Mouse (Mus musculus) stomach, adult 2 months (tissue): Measurements from ENCODE around the gene Ddx21. TPM values are rescaled to one million over a fixed set of nuclear protein-coding genes. Genes with fewer than 3 reads are reported as not detected.

Source experiments
- polyA plus RNA-seq: library from polyadenylated mRNA; depleted of rRNA; stranded (reverse); fragments of >200 nt; gene quantifications from 2 replicates; pipeline ENCODE4 v1.2.3, GENCODE M21; 2012; rRNA removed

Ddx21 gene
- 1.4 and 2.1 TPM in 2 replicates for polyA plus RNA-seq

DNA sequence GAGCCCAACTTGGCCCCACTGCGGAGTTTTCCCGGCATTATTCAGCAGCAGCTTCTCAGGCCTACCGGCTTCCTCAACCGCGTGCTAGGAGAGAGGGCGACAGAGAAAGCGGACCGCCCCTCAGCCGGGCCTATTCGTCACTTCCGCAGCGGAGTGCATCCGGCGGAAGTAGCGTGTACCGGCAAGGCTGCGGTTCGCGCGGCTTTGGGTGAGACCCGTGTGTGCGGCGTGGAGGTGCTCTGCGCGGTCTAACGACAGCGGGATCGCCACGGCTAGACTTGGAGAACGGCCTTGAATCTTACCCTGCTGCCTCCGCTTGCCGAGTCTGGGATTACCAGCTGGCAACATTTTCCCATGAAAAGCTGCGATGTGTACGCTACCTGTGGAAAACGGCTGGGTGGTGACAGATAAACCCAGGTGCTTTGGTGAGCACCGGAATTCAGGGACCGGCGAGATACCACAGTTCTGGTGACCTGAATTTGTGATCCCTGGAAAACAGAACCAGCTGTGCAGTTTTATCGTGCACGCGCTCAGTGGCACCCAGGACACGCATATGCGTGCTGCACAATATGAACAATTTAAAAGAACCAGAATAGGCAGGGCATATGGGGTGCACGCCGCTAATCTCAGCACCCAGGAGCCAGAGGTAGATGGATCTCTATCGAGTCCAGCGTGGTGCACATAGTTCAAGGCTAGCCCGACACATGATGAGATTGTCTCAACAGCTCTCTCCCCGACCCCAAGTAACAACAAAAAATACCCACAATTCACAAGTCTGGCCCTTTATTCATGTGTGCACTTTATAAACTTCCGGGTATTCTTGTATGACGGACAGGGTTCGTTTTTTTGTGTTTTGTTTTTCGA is at the start of gene Ddx21:
Ddx21 (minus strand) TSS at position 105 of the 864 bp plus-strand sequence.

GRCm38 (mm10) chr10:62650881-62651810 is 49.1 kb upstream of the Ddx21 start, which contains the start of gene Ddx50:
Gene Ddx50 (minus strand): TSS chr10:62651218.

GRCm38 (mm10) chr10:62578338-62579100 is 23.6 kb downstream of the Ddx21 start, which contains the start of gene Kif1bp:
Gene Kif1bp (minus strand): TSS chr10:62578457.

Other genes with a start within 250 kb of the Ddx21 start
- 44.0 and 48.6 TPM in 2 replicates for gene Hk1, start 222.4 kb downstream of the Ddx21 start, polyA plus RNA-seq
- gene Hkdc1, start 179.8 kb downstream of the Ddx21 start, polyA plus RNA-seq, result 0.02 and 0.24 TPM in 2 replicates
- not detected in 2 replicates for gene 4930507D05Rik, start 152.8 kb downstream of the Ddx21 start, polyA plus RNA-seq
- gene Supv3l1, start 152.5 kb downstream of the Ddx21 start, polyA plus RNA-seq, result 4.4 and 5.9 TPM in 2 replicates
- 1.4 and 2.5 TPM in 2 replicates for gene Vps26a, start 115.5 kb downstream of the Ddx21 start, polyA plus RNA-seq
- gene Srgn, start 74.8 kb downstream of the Ddx21 start, polyA plus RNA-seq, result 1.6 and 2.0 TPM in 2 replicates
- 8.8 and 10.2 TPM in 2 replicates for gene Kif1bp, start 23.8 kb downstream of the Ddx21 start, polyA plus RNA-seq
- 1.1 and 1.3 TPM in 2 replicates for gene Ddx50, start 48.9 kb upstream of the Ddx21 start, polyA plus RNA-seq
- gene Stox1, start 123.8 kb upstream of the Ddx21 start, polyA plus RNA-seq, result 0.12 TPM in 2 replicates
- 12.8 and 22.2 TPM in 2 replicates for gene Ccar1, start 190.0 kb upstream of the Ddx21 start, polyA plus RNA-seq